Mouse (Mus musculus) kidney, embryonic 14.5 days (tissue): ENCODE measurements around the gene Rhebl1. TPM values are rescaled to one million over a fixed set of nuclear protein-coding genes. Genes with fewer than 3 reads are reported as not detected.
A peak's percentile ranks its signal among the peaks of the same experiment; 100 is the strongest.

Experiments used
- ATAC-seq: fragments of 200-750 bp; cut with Nextera tagmentation; 2 replicates; pipeline ENCODE4 v1.8.0; 2017; ENCODE audit warnings: moderate number of reproducible peaks, mild to moderate bottlenecking, moderate TSS enrichment, moderate library complexity; ENCODE audit not compliant: low FRiP score, low TSS enrichment
- H3K27ac ChIP-seq: fragments of 300-500 bp; sonication (generic); 2 replicates; pipeline ENCODE4 v1.5.1; 2014; ENCODE audit warnings: low read depth, mild to moderate bottlenecking, low read length, moderate library complexity, mixed read lengths
- H3K27me3 ChIP-seq: fragments of 300-500 bp; sonication (generic); 2 replicates; pipeline ENCODE4 v1.6.1; 2014; ENCODE audit warnings: mild to moderate bottlenecking, low read length; ENCODE audit not compliant: control insufficient read depth, insufficient read depth
- H3K36me3 ChIP-seq: fragments of 300-500 bp; sonication (generic); 2 replicates; pipeline ENCODE4 v1.6.1; 2014; ENCODE audit warnings: low read length, mixed read lengths; ENCODE audit not compliant: control insufficient read depth, insufficient read depth
- H3K4me1 ChIP-seq: fragments of 300-500 bp; sonication (generic); 2 replicates; pipeline ENCODE4 v1.6.1; 2014; ENCODE audit warnings: low read length, mixed read lengths; ENCODE audit not compliant: control insufficient read depth, insufficient read depth
- H3K4me2 ChIP-seq: fragments of 300-500 bp; sonication (generic); replicated peaks from 2 replicates; pipeline ENCODE4 v1.6.1; 2014; ENCODE audit warnings: low read depth, mild to moderate bottlenecking, low read length
- H3K4me3 ChIP-seq: fragments of 300-500 bp; sonication (generic); 2 replicates; pipeline ENCODE4 v1.5.1; 2014; ENCODE audit warnings: mild to moderate bottlenecking, low read length
- H3K9ac ChIP-seq: fragments of 300-500 bp; sonication (generic); 2 replicates; pipeline ENCODE4 v1.6.1; 2014; ENCODE audit warnings: low read depth, mild to moderate bottlenecking, low read length, moderate library complexity
- H3K9me3 ChIP-seq: fragments of 300-500 bp; sonication (generic); 2 replicates; pipeline ENCODE4 v1.6.1; 2016; ENCODE audit warnings: low read length; ENCODE audit not compliant: control insufficient read depth
- WGBS: fragments of 180-500 bp; shearing (Covaris S2); extraction: QIAGEN DNeasy Blood & Tissue Kit; methylation state at CpG from one replicate; pipeline ENCODE4 v1.1.7; 2014; 5-methylcytosine and 5-hydroxymethylcytosine counted together
- polyA plus RNA-seq: library from polyadenylated mRNA; unstranded; fragments of >200 nt; fragmentation: Nextera tagmentation; extraction: Ambion mirVana; gene quantifications from 2 replicates; pipeline ENCODE4 v1.2.1, GENCODE M21; 2014

The Rhebl1 gene
- polyA plus RNA-seq, 1 experiment from 2014 or later = 14.4 TPM

DNA sequence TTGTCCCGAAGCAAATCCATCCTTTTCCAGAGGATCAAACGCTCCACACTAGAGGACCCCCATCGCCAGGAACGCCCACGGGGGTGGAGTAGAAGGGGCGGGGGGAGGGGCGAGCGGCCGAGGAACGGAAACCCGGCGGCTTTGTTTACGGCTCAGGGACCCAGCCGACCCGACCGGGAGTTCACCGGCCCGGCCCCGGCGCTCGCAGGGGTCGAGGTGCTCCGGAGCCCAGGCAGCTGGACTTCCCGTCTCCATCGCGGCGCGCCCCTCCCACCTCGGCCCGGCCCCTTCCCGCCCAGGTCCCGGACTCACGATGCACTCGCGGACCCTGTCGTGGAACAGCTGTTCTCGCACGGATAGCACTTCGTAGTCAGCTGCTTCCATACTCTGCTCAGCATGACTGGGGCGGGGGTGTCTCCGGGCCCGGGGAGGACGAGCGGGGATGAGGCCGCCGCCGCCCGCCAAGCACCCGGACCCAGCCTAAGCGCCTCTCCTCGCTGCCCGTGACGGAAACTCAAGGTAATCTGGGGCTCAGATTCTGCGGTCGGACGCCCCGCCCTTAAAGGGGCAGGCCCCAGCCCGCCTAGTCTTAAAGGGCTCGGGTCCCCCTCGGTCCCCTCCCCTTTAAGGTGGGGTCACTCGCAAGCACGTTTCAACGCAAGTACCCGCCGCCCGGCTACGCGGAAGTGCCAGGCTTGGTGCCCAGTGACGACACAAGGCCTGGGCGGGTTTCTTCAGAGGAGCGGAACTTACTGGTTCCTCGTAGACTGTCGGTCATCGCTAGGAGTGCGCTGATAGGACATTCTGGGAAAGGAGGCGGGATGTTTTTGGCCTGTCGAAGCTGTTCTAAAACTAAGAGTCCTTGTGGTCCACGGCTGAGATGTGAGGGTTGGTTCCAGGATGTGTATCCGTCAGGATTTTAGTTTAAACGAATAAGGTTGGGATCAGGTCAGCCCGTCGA lies 23.5 kb upstream of the Rhebl1 start, which contains the start of gene Lmbr1l:
TSS of gene Lmbr1l (minus strand) at position 694 of the 961 bp plus-strand sequence.
- H3K4me2 ChIP-seq = peak within 1 kb of the TSS; percentile 83
- under 1% methylated on average over 81 of the region's 82 CpGs for WGBS
- peaks cover 10% of the 10 kb centered on the region for H3K36me3 ChIP-seq
- peaks cover 15% of the 10 kb centered on the region for H3K4me1 ChIP-seq
- no peaks in the 10 kb centered on the region for H3K9me3 ChIP-seq
- peak within 1 kb of the TSS; percentile 77 for H3K9ac ChIP-seq
- H3K27ac ChIP-seq = peak within 1 kb of the TSS; percentile 92
- ATAC-seq = peak; percentile 96
- peak within 1 kb of the TSS; percentile 86 for H3K4me3 ChIP-seq
- H3K27me3 ChIP-seq = no peaks in the 10 kb centered on the region

DNA sequence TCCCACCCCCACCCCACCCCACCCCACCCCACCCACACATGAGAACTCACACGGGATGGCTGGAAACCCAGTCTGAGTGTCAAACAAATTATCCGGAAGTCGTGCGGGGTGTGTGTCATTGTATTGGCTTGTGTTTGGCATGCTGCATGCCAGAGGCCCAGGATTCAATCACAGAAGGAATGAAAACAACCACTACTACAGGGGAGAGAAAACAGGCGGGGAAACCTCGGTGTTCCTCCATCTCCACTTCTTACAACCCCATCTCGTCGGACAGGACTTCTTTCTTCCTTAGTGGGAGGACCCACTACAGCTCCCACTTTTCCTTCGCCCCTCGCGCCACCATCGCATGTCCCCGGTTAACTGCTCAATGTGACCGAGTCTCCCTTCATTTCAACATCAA lies 22.8 kb upstream of the Rhebl1 start:
- Histone ChIP-seq H3K27me3 (no peaks in the 10 kb centered on the region), H3K4me3 (peak overlapping the region; percentile 86), H3K4me1 (peaks cover 15% of the 10 kb centered on the region), H3K4me2 (peak overlapping the region; percentile 83), H3K9ac (peak overlapping the region; percentile 77), H3K36me3 (peaks cover 17% of the 10 kb centered on the region), H3K9me3 (no peaks in the 10 kb centered on the region), H3K27ac (peak overlapping the region; percentile 92; the same call in 1 of the 2 replicates)
- no peak for ATAC-seq
- WGBS = 0% methylated on average over 14 of the region's 14 CpGs

DNA sequence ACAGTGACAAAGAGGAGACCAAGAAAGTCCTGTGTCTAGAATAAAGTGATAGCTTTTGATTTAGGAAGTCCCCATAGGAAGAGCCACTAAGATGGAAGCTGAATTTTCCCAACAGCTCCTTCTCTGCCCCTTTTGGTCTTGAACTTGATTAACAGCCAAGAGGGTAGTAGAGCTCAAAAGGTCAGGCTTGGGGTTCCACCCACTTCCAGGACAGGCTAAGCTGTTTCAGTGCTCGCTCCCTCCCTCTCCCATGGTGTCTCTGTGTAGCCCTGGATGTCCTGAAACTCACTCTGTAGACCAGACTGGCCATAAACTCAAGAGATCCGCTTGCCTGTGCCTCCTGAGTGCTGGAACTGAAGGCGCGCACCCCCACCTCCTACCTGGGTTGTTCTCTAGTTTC lies 21.7 kb upstream of the Rhebl1 start:
- Histone ChIP-seq H3K4me3 (peak overlapping the region; percentile 86; the same call in 1 of the 2 replicates), H3K4me2 (peak overlapping the region; percentile 83), H3K27me3 (no peaks in the 10 kb centered on the region), H3K9me3 (no peaks in the 10 kb centered on the region), H3K27ac (no peak overlapping the region), H3K9ac (no peak overlapping the region), H3K4me1 (peaks cover 15% of the 10 kb centered on the region), H3K36me3 (peaks cover 26% of the 10 kb centered on the region)
- ATAC-seq = no peak
- WGBS = 82% methylated on average over 4 of the region's 4 CpGs

DNA sequence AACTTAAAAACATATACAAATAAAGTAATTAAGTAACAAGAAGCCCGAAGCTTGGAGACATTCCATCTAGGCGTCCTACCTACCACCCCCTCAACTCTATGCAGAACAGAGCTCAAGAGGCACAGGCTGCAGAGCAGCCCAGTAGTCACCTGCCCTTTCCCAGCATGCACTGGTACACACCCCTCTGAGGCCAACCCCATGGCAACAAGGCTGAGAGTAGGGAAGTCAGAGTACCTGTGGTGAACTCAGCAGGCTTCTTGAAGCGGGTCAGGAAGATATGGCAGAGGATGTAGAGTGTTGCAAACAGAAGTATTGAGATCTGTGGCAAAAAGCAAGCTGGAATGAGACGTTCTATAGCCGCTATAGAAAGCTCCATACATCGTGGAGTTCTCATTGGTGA lies 20.6 kb upstream of the Rhebl1 start:
- H3K27ac ChIP-seq = no peak overlapping the region
- H3K27me3 ChIP-seq = no peaks in the 10 kb centered on the region
- no peak for ATAC-seq
- H3K9me3 ChIP-seq = no peaks in the 10 kb centered on the region
- H3K9ac ChIP-seq = no peak overlapping the region
- H3K4me1 ChIP-seq = peaks cover 15% of the 10 kb centered on the region
- no peak overlapping the region for H3K4me2 ChIP-seq
- no peak overlapping the region for H3K4me3 ChIP-seq
- 94% methylated on average over 6 of the region's 6 CpGs for WGBS
- peaks cover 32% of the 10 kb centered on the region for H3K36me3 ChIP-seq

DNA sequence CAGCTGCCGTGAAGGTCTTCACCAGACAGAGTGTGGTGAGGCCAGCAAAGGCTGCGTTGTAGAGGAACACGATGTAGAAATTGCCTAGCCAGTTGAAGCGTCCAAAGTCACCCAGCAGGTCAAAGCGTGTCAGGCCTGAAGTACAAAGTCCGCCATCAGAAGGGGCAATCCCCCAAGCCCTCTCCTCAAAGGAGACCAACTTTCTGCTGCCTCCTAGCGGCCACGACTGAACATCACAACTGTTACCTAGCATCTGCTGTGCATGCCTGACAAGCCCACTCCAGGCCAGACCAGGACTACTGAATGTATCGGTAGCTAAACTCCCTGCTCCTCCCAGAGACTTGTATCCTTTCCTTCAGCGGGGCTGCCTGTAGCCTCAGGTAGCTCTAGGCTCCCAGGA lies 10.4 kb upstream of the Rhebl1 start:
- Histone ChIP-seq H3K9me3 (no peaks in the 10 kb centered on the region), H3K4me1 (no peaks in the 10 kb centered on the region), H3K4me3 (no peak overlapping the region), H3K36me3 (peaks cover 51% of the 10 kb centered on the region), H3K27ac (no peak overlapping the region), H3K27me3 (no peaks in the 10 kb centered on the region; the same call in none of the 2 replicates), H3K9ac (no peak overlapping the region), H3K4me2 (no peak overlapping the region)
- no peak for ATAC-seq
- WGBS = 36% methylated on average over 10 of the region's 10 CpGs

DNA sequence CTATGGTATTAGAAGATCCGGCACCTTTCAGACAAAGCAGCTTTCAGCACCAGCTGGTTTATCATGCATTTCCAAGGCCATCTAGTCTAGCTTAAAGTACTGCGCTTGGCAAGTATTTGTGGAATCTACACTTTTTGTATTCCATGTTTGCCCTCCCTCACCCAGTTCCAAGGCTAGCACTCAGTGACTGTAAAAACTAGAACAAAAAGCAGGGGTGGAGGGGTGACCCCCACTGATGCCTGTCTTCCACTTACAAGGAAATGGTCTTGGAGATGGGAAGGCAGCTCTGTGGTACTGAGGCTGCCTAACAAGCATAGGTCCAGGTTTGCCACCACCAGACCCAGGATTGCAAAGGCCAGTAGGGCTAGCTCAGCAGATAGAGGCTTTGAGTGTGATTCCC lies 8.3 kb upstream of the Rhebl1 start:
- H3K4me2 ChIP-seq = no peak overlapping the region
- peaks cover 31% of the 10 kb centered on the region for H3K36me3 ChIP-seq
- H3K9me3 ChIP-seq = no peaks in the 10 kb centered on the region
- no peak overlapping the region for H3K27ac ChIP-seq
- peaks cover 20% of the 10 kb centered on the region for H3K27me3 ChIP-seq
- no peak overlapping the region for H3K9ac ChIP-seq
- ATAC-seq = no peak
- no peak overlapping the region for H3K4me3 ChIP-seq
- WGBS = 89% methylated on average over 2 of the region's 2 CpGs
- peaks cover 9% of the 10 kb centered on the region for H3K4me1 ChIP-seq

DNA sequence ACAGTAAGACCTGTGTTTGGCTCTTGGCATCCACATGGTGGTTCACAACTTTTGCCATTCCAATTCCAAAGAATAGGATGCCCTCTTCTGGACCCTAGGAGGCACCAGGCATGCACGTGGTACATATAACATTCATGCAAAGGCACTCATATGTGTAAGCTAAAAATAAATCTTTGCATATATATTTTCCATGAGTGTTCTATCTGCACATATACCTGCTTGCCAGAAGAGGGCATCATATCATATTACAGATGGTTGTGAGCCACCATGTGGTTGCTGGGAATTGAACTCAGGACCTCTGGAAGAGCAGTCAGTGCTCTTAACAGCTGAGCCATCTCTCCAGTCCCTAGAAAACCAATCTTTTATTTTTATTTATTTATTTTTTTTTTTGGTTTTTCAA lies 7.2 kb upstream of the Rhebl1 start:
- Histone ChIP-seq H3K4me3 (no peak overlapping the region), H3K9me3 (no peaks in the 10 kb centered on the region), H3K27ac (no peak overlapping the region), H3K9ac (no peak overlapping the region), H3K4me2 (no peak overlapping the region), H3K27me3 (peaks cover 30% of the 10 kb centered on the region), H3K4me1 (peaks cover 14% of the 10 kb centered on the region), H3K36me3 (peaks cover 23% of the 10 kb centered on the region)
- WGBS = 68% methylated on average over 1 of the region's 1 CpGs
- no peak for ATAC-seq

DNA sequence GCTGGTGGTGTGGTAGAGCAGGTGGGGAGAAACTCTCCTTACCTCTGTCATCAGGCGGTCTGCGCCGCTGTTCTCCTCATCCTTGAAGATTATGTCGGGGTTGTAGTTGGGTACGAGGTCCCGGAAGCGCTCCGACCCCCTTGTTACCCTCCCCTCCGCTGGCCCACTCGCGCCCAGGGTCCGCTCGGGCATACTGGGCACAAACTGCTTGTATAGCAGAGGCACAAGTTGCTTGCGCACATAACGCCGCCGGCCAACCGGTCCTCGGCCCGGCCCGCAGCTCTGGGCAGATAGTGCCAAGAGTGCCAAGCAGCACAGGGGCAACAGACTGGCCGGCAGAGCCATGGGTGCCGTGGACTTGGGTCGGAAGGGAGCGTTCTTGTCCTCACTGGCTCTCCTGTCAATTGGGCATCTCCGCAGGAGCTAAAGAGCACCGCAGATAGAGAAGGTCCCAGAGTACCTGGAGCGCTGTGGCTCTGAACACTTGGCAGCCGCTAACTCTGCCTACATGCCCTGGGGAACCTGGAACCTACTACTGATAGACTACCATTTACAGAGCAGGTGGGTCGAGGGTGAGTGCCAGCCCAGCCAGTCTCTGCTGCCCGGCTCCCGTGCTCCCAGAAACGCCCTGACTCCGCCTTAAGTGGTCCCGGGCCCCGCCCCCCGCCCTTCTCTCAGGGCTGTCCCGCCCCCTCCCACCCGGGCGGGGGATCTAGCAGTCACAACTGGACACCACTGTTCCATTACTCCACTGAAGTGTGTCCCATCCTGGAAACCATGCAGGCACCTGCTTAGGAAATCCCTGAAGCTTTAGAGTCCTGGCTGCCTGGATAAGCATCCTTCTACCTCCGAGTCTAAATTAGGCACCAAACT lies 3.8 kb upstream of the Rhebl1 start, which contains the start of gene Dhh:
TSS of gene Dhh (minus strand) at position 613 of the 873 bp plus-strand sequence.
- Histone ChIP-seq H3K9me3 (no peaks in the 10 kb centered on the region), H3K4me1 (peaks cover 40% of the 10 kb centered on the region), H3K9ac (no peak within 1 kb of the TSS), H3K27ac (no peak within 1 kb of the TSS), H3K4me3 (peak within 1 kb of the TSS; percentile 31), H3K36me3 (0 out of 2 replicates have a peak, but pooled peaks cover under 1% of the 10 kb centered on the region), H3K4me2 (peak within 1 kb of the TSS; percentile 38), H3K27me3 (peaks cover 64% of the 10 kb centered on the region)
- WGBS = under 1% methylated on average over 41 of the region's 41 CpGs
- peak; percentile 70 for ATAC-seq
